Mouse (Mus musculus): ENCODE results near the gene B3galt2. TPM values are rescaled to one million over a fixed set of nuclear protein-coding genes. Genes with fewer than 3 reads are reported as not detected.
A peak's percentile ranks its signal among the peaks of the same experiment; 100 is the strongest.

B3galt2 gene
- total RNA-seq, 2 experiments from 2014 or later = 3.9 to 4.8 TPM

- DNase-seq = peak; percentile 96
Observed at GRCm38 (mm10) chr1:143702741-143703262, 62.3 kb downstream of the B3galt2 start, which contains the start of gene Cdc73. Gene Cdc73 (minus strand): TSS chr1:143702893.

Other genes with a start within 250 kb of the B3galt2 start
- 10 to 100 TPM; 66.4 to 74.2 TPM for gene Cdc73, start 62.2 kb downstream of the B3galt2 start, total RNA-seq (2021)
- 10 to 100 TPM; 84.8 to 84.9 TPM for gene Glrx2, start 75.7 kb downstream of the B3galt2 start, total RNA-seq (2021)
- gene Trove2, start 136.4 kb downstream of the B3galt2 start, total RNA-seq (2021) = 10 to 100 TPM in 1 of 2 experiments, 1 to 10 TPM in 1; 8.3 to 10.4 TPM
- 10 to 100 TPM; 26.6 to 30.3 TPM for gene Uchl5, start 136.6 kb downstream of the B3galt2 start, total RNA-seq (2021)